Mouse (Mus musculus) layer of hippocampus, adult 11-12 months (tissue): ENCODE data around the gene Eif2s2.
"Not testable (repeated sequence)": the region's sequence is repeated elsewhere in the genome, so short reads cannot be mapped to it uniquely, and the experiment has no call there.

Experiments used
- DNase-seq: peaks from one replicate; pipeline ENCODE4 v3.0.0; 2022; ENCODE audit warnings: low spot score

Gene Eif2s2

GRCm38 (mm10) chr2:154892201-154893044, at the start of gene Eif2s2:
Eif2s2 (minus strand) TSS chr2:154892935.
- DNase-seq: peak; percentile 96

DNA sequence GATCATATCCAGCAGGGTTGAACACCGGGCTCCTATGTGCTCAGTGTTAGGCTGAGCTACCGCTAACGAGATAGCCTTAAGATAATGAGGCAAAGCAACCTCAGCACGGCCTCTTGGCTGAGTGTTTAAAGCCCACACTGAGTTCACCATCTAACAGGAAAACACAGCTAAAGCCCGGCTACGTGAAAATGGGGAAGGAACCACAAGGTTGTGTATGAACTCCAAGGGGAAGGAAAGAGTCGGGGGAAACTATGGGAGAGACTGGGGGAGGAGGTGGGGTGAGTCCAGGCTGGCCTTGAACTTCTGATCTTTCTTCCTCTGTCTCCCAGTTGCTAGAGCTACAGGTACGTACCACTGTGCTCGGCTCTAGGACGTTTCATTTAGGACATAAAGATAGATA, 49.2 kb upstream of the Eif2s2 start:
- no peak for DNase-seq

GRCm38 (mm10) chr2:154937547-154938390, 45.0 kb upstream of the Eif2s2 start:
- DNase-seq: no peak

GRCm38 (mm10) chr2:154936536-154937155, 43.9 kb upstream of the Eif2s2 start:
- DNase-seq: no peak

DNA sequence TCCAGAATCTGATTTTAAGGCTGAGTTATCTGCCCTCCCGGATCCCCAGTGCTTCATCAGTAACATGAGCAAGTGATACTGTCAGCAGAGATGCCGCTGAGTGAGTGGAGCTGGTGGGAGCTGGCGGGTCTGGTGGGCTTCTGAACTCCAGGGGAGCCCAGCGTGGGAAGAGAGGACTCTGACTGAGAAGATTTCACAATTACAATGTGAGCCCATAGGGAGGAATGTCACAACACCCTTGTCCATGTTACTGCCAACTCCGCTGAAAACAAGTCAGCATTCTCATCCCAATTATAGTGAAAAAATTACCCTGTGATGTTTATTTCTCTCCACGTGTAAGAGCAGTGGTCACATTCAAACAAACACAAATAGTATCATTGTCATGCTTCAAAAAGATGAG, 43.4 kb upstream of the Eif2s2 start:
- DNase-seq: no peak

DNA sequence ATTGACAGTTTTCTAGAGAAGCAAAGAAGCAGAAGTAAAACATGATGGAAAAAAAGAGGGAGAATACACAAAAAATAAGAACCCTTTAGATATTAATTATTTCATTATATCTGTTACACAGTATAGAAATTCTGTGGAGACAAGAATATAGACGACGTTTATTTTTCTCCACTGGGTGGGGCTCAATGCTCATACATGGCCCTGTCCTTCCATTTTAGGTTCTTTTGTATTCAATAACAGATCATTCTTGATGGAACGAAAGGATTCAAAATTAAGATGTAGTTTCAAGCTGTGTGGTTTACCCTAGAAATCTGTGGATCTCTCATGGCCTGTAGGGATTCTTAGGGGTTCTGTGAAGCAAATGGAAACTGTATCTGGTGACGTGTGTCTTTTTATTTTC, 41.1 kb upstream of the Eif2s2 start:
- peak; percentile 9 for DNase-seq

GRCm38 (mm10) chr2:154928298-154928697, 35.6 kb upstream of the Eif2s2 start:
- no peak for DNase-seq

DNA sequence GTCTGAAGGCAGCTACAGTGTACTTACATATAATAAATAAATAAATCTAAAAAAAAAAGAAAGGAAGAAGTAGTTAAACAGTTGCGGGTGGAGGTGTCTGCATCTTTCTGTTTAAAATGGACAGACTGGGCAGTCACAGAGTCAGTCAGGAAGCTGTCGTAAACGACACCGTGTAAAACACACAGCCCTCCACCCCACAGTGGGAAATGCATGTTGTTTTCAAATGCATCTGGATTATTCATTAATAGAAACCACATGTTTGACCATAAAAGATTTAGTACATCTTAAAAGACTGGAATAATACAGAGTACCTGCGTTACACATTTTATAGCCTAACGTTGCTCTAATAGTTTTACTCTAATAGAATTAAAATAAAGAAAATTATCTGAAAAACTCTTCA, 34.1 kb upstream of the Eif2s2 start:
- no peak for DNase-seq

DNA sequence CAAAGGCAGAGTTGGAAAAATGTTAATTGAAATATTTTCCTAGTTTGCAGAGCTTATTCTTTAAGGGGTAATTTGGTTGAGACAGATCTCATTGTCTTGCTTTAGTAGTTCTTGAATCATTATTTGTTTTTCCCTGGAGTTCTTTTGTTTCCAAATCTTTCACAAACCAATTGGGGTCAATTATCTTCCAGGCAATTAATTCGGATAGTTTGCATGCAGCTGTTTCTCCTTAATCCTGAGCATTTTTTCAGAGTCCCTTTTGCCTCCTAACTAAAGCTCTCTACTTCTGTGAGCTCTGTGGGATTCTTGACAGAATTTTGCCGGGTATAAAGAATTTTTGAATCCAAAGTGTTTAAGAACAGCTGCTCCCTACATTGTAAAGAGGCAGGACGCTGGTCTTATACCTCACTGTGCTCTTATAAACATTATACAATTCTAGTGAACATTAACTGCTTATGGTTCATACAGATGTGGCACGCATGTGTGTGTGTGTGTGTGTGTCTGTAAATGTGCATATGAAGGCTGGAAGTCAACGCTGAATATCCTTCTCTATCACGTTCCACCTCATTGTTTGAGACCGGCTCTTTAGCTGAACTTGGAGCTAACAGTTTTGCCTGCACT, 32.8 kb upstream of the Eif2s2 start:
- DNase-seq: no peak

- not testable (repeated sequence) for DNase-seq
Observed at GRCm38 (mm10) chr2:154922134-154922533, 29.4 kb upstream of the Eif2s2 start.

- DNase-seq: no peak
Observed at GRCm38 (mm10) chr2:154920896-154921295, 28.2 kb upstream of the Eif2s2 start.

DNA sequence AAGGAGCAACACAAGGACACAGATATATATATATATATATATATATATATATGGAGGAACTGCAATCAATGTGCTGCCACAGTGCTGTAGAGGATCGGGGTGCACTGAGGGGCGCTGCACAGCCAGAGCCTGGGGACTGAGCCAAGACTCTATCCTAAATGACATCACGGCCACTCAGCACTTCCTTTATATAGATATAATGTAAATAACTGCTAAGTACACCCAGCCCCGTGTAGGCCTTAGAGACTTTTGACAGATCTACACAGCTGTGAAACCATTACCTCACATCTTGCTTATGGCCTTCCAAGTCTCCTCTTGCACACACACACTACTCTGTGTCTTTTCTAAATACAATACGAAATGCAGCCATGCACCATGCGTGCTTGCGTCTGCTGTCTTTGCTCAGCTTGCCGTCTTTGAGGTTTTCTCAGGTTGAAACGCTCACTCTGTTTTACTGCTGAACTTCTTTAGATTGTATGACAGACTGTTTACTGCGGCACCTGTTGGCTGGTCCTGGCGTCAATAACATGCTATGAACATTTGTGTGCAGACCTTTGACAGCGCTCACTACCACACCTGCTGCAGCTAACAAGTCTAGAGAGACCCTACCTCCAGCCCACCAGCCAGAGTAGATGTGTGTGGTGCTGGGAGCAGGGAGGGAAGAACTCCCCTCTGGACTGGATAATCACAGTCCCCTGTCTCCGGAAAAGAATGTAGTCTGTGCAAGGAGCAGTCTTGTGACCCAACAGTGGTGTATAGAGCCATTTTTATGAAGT, 25.3 kb upstream of the Eif2s2 start:
- no peak for DNase-seq

- DNase-seq: no peak
Observed at GRCm38 (mm10) chr2:154916547-154916946, 23.8 kb upstream of the Eif2s2 start.

GRCm38 (mm10) chr2:154915922-154916541, 23.3 kb upstream of the Eif2s2 start:
- DNase-seq: no peak

DNA sequence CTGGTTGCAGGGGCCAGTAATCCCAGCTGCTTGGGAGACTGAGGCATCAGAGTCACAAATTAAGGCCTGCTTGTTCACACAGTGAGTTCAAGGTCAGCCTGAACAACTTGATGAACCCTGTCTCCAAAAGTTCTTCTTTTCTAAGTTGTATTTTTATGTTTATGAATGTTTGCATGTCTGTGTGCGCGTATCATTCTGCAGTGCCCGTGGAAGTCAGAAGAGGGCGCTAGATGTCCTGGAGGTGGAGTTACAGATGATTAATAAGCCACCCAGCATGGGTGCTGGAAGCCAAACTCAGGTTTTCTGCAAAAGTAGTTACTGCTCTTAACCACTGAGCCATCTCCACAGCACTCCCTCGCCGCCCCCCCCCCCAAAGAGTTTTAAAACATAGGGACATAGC, 17.1 kb upstream of the Eif2s2 start:
- DNase-seq: no peak

GRCm38 (mm10) chr2:154908223-154908622, 15.5 kb upstream of the Eif2s2 start:
- DNase-seq: not testable (repeated sequence)

DNA sequence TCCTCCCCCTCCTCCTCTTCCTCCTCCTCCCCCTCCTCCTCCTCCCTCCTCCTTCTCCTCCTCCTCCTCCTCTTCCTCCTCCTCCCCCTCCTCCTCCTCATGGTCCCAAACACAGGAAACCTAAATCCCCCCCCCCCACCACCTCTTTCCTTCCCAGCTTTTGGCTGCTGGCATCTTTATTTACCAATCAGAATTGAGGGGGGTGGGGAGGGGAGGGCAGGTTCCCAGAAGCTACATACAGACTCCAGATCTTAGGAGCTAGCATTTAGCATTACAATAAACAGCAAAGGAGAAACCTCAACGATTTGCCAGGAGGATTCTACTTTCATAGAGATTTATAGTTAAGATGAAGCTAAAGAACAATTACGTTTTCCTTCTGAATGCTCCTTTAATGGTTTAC, 13.1 kb upstream of the Eif2s2 start:
- DNase-seq: no peak

- no peak for DNase-seq
Observed at GRCm38 (mm10) chr2:154902111-154902510, 9.4 kb upstream of the Eif2s2 start.

DNA sequence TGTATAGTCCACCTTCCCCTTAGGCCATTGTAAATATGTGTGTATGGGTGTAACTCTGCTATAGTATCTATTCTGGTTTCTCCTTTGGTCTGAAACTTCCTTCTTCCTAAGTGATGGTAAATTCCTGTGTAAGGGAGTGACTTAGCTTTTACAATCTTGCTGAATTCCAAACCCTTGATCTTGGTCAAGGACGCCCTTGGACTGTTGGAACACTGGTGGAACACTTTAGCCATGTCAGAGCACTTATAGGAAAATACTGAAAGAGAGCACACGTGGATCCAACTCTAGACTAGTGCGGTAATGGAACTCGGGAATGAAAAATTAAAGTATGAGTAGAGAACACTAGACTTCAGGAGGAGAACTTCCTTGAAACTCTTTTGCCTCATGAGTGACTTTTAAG, 6.7 kb upstream of the Eif2s2 start:
- not testable (repeated sequence) for DNase-seq

- DNase-seq: not testable (repeated sequence)
Observed at GRCm38 (mm10) chr2:154899004-154899403, 6.3 kb upstream of the Eif2s2 start.

- DNase-seq: no peak
Observed at GRCm38 (mm10) chr2:154893548-154893947, 813 bp upstream of the Eif2s2 start.
